Mouse (Mus musculus) cerebellum, postnatal 4 days (tissue): ENCODE data around the gene Ckap4.
A peak's percentile ranks its signal among the peaks of the same experiment; 100 is the strongest.
"Not testable (repeated sequence)": the region's sequence is repeated elsewhere in the genome, so short reads cannot be mapped to it uniquely, and the experiment has no call there.

Experiments used
- DNase-seq, 2 experiments: peaks; one replicate each; pipeline ENCODE4 v3.0.0; 2022; ENCODE audit warnings: low spot score in 2 of 2, mixed read lengths in 1 of 2

Ckap4 gene

GRCm38 (mm10) chr10:84549146-84549919 is 15.5 kb upstream of the Ckap4 start:
- DNase-seq, result no peak

GRCm38 (mm10) chr10:84544841-84545610 is 11.2 kb upstream of the Ckap4 start:
- DNase-seq, result no peak

- DNase-seq, result no peak
These were observed 9.2 kb upstream of the Ckap4 start for GRCm38 (mm10) chr10:84542802-84543658.

- DNase-seq, result peak in 1 of 2 experiments; percentile 14
These were observed 5.8 kb upstream of the Ckap4 start for GRCm38 (mm10) chr10:84539651-84540050.

GRCm38 (mm10) chr10:84535859-84536258 is 2.0 kb upstream of the Ckap4 start:
- DNase-seq, result peak; percentile 17 to 43

GRCm38 (mm10) chr10:84535458-84535857 is 1.6 kb upstream of the Ckap4 start:
- no peak for DNase-seq

- DNase-seq, result peak; percentile 40 to 68
These were observed 665 bp downstream of the Ckap4 start for GRCm38 (mm10) chr10:84532911-84533882.

- peak in 1 of 2 experiments; percentile 18 for DNase-seq
These were observed 1.5 kb downstream of the Ckap4 start for GRCm38 (mm10) chr10:84532191-84532889.

GRCm38 (mm10) chr10:84531576-84531975 is 2.3 kb downstream of the Ckap4 start:
- DNase-seq, result no peak

- DNase-seq, result peak in 1 of 2 experiments; percentile 8
These were observed 3.5 kb downstream of the Ckap4 start for GRCm38 (mm10) chr10:84530388-84530787.

GRCm38 (mm10) chr10:84527631-84528030 is 6.2 kb downstream of the Ckap4 start:
- DNase-seq, result no peak

GRCm38 (mm10) chr10:84527070-84527469 is 6.8 kb downstream of the Ckap4 start:
- DNase-seq, result no peak

GRCm38 (mm10) chr10:84526488-84526887 is 7.4 kb downstream of the Ckap4 start:
- no peak for DNase-seq

GRCm38 (mm10) chr10:84523682-84524081 is 10.2 kb downstream of the Ckap4 start:
- DNase-seq, result peak in 1 of 2 experiments; percentile 17

- no peak for DNase-seq
These were observed 17.4 kb downstream of the Ckap4 start for GRCm38 (mm10) chr10:84516414-84516927.

GRCm38 (mm10) chr10:84515980-84516379 is 17.9 kb downstream of the Ckap4 start:
- DNase-seq, result not testable (repeated sequence)

GRCm38 (mm10) chr10:84515512-84515950 is 18.3 kb downstream of the Ckap4 start:
- DNase-seq, result peak; percentile 47 to 80

- DNase-seq, result peak in 1 of 2 experiments; percentile 60
These were observed 19.8 kb downstream of the Ckap4 start for GRCm38 (mm10) chr10:84514038-84514578.

GRCm38 (mm10) chr10:84512766-84513165 is 21.1 kb downstream of the Ckap4 start:
- DNase-seq, result no peak
